Mouse (Mus musculus) MEL (cell line): ENCODE results near the gene Mdc1. TPM values are rescaled to one million over a fixed set of nuclear protein-coding genes. Genes with fewer than 3 reads are reported as not detected.

Experiments
- DNase-seq: peaks from one replicate; pipeline ENCODE4 v3.0.0; 2011; ENCODE audit warnings: low read depth, low spot score
- H3K27ac ChIP-seq: 2 replicates; pipeline ENCODE4 v1.5.1; 2012; ENCODE audit warnings: low read depth, mild to moderate bottlenecking, control low read depth, low read length, moderate library complexity; ENCODE audit not compliant: control insufficient read depth
- H3K27me3 ChIP-seq, 2 experiments: fragments of 150-350 bp in 1 of 2; sonication (generic) in 1 of 2; 2 replicates each; pipeline ENCODE4 v1.6.1; 2012; ENCODE audit warnings: low read length in 2 of 2, mild to moderate bottlenecking in 2 of 2, improper control_type of control experiment in 1 of 2, moderate library complexity in 1 of 2; ENCODE audit not compliant: insufficient read depth in 2 of 2, control insufficient read depth in 1 of 2
- H3K36me3 ChIP-seq, 2 experiments: 2 replicates each; pipeline ENCODE4 v1.6.1; 2012 to 2014; ENCODE audit warnings: low read length in 2 of 2, improper control_type of control experiment in 1 of 2, inconsistent platforms in 1 of 2, mild to moderate bottlenecking in 1 of 2; ENCODE audit not compliant: insufficient read depth in 2 of 2, control insufficient read depth in 1 of 2
- H3K4me1 ChIP-seq, 2 experiments: fragments of 150-350 bp in 1 of 2; sonication (generic) in 1 of 2; 2 replicates each; pipeline ENCODE4 v1.6.1; 2012; ENCODE audit warnings: low read length in 2 of 2, improper control_type of control experiment in 1 of 2, mild to moderate bottlenecking in 1 of 2; ENCODE audit not compliant: insufficient read depth in 2 of 2, control insufficient read depth in 1 of 2
- H3K4me3 ChIP-seq, 2 experiments: fragments of 150-350 bp in 1 of 2; sonication (generic) in 1 of 2; 2 replicates each; pipeline ENCODE4 v1.5.1; 2012; ENCODE audit warnings: low read depth in 2 of 2, low read length in 2 of 2, mild to moderate bottlenecking in 2 of 2, moderate library complexity in 2 of 2, control low read depth in 1 of 2, improper control_type of control experiment in 1 of 2; ENCODE audit not compliant: control insufficient read depth in 1 of 2, insufficient read depth in 1 of 2
- H3K79me2 ChIP-seq: 2 replicates; pipeline ENCODE4 v1.6.1; 2012; ENCODE audit warnings: mild to moderate bottlenecking, low read length, moderate library complexity; ENCODE audit not compliant: control insufficient read depth, poor library complexity, insufficient read depth
- H3K9ac ChIP-seq: 2 replicates; pipeline ENCODE4 v1.6.1; 2012; ENCODE audit warnings: low read depth, mild to moderate bottlenecking, control low read depth, low read length, moderate library complexity; ENCODE audit not compliant: control insufficient read depth, poor library complexity, severe bottlenecking
- H3K9me3 ChIP-seq: fragments of 150-350 bp; sonication (generic); replicated peaks from 2 replicates; pipeline ENCODE4 v1.6.1; 2012; ENCODE audit warnings: mild to moderate bottlenecking, low read length, improper control_type of control experiment, moderate library complexity; ENCODE audit not compliant: insufficient read depth
- BHLHE40 ChIP-seq: IDR thresholded peaks from 2 replicates; pipeline ENCODE4 v1.6.1; 2012; ENCODE audit warnings: low read depth, mild to moderate bottlenecking, inconsistent platforms, low read length, improper control_type of control experiment, borderline replicate concordance
- CHD2 ChIP-seq: IDR thresholded peaks from 2 replicates; pipeline ENCODE4 v1.6.1; 2011; ENCODE audit warnings: low read length, improper control_type of control experiment
- CTCF ChIP-seq, 3 experiments: IDR thresholded peaks in 2 of 3; conservative IDR thresholded peaks in 1 of 3; 2 replicates each; pipeline ENCODE4 v1.5.1; 2011 to 2012; ENCODE audit warnings: low read length in 3 of 3, low read depth in 2 of 3, mild to moderate bottlenecking in 2 of 3, improper control_type of control experiment in 1 of 3, inconsistent platforms in 1 of 3, mixed read lengths in 1 of 3, moderate library complexity in 1 of 3; ENCODE audit not compliant: control insufficient read depth in 1 of 3, insufficient read depth in 1 of 3, poor library complexity in 1 of 3, severe bottlenecking in 1 of 3
- EP300 ChIP-seq, 2 experiments: IDR thresholded peaks; 2 replicates each; pipeline ENCODE4 v1.6.1; 2011; ENCODE audit warnings: improper control_type of control experiment in 2 of 2, low read length in 2 of 2, low read depth in 1 of 2, mild to moderate bottlenecking in 1 of 2
- ETS1 ChIP-seq: IDR thresholded peaks from 2 replicates; pipeline ENCODE4 v1.6.1; 2012; ENCODE audit warnings: low read depth, mild to moderate bottlenecking, inconsistent platforms, low read length, improper control_type of control experiment, moderate library complexity
- GATA1 ChIP-seq: IDR thresholded peaks from 2 replicates; pipeline ENCODE4 v1.6.1; 2011; ENCODE audit warnings: low read depth, low read length, improper control_type of control experiment
- JUND ChIP-seq: IDR thresholded peaks from 2 replicates; pipeline ENCODE4 v1.6.1; 2011; ENCODE audit warnings: low read depth, mild to moderate bottlenecking, improper control_type of control experiment, low read length
- MAFK ChIP-seq: IDR thresholded peaks from 2 replicates; pipeline ENCODE4 v1.6.1; 2011; ENCODE audit warnings: low read depth, mild to moderate bottlenecking, low read length, improper control_type of control experiment, borderline replicate concordance
- MAX ChIP-seq: IDR thresholded peaks from 2 replicates; pipeline ENCODE4 v1.6.1; 2011; ENCODE audit warnings: low read length, improper control_type of control experiment
- MAZ ChIP-seq: IDR thresholded peaks from 2 replicates; pipeline ENCODE4 v1.6.1; 2012; ENCODE audit warnings: low read depth, mild to moderate bottlenecking, inconsistent platforms, low read length, improper control_type of control experiment
- MYC ChIP-seq: IDR thresholded peaks from 2 replicates; pipeline ENCODE4 v1.6.1; 2011; ENCODE audit warnings: low read depth, mild to moderate bottlenecking, low read length, improper control_type of control experiment, moderate library complexity
- NRF1 ChIP-seq: IDR thresholded peaks from 2 replicates; pipeline ENCODE4 v1.6.1; 2014; ENCODE audit warnings: low read depth, mild to moderate bottlenecking, inconsistent platforms, low read length, improper control_type of control experiment, moderate library complexity; ENCODE audit not compliant: poor library complexity, insufficient read depth, severe bottlenecking
- RAD21 ChIP-seq: IDR thresholded peaks from 2 replicates; pipeline ENCODE4 v1.6.1; 2011; ENCODE audit warnings: mild to moderate bottlenecking, low read depth, low read length, improper control_type of control experiment
- SIN3A ChIP-seq: IDR thresholded peaks from 2 replicates; pipeline ENCODE4 v1.6.1; 2012; ENCODE audit warnings: low read length, improper control_type of control experiment, inconsistent platforms
- SMC3 ChIP-seq: IDR thresholded peaks from 2 replicates; pipeline ENCODE4 v1.6.1; 2011; ENCODE audit warnings: low read depth, low read length, improper control_type of control experiment
- TAL1 ChIP-seq: IDR thresholded peaks from 2 replicates; pipeline ENCODE4 v1.6.1; 2012; ENCODE audit warnings: mild to moderate bottlenecking, inconsistent platforms, low read length, moderate library complexity, mixed read lengths
- TCF12 ChIP-seq: IDR thresholded peaks from 2 replicates; pipeline ENCODE4 v1.6.1; 2014; ENCODE audit warnings: low read depth, mild to moderate bottlenecking, inconsistent platforms, low read length, improper control_type of control experiment, moderate library complexity
- USF1 ChIP-seq: IDR thresholded peaks from 2 replicates; pipeline ENCODE4 v1.6.1; 2014; ENCODE audit warnings: low read depth, mild to moderate bottlenecking, inconsistent platforms, low read length, improper control_type of control experiment, moderate library complexity
- USF2 ChIP-seq, 2 experiments: IDR thresholded peaks; 2 replicates each; pipeline ENCODE4 v1.6.1; 2011 to 2012; ENCODE audit warnings: improper control_type of control experiment in 2 of 2, low read length in 2 of 2, borderline replicate concordance in 1 of 2, inconsistent platforms in 1 of 2, low read depth in 1 of 2, mild to moderate bottlenecking in 1 of 2; ENCODE audit not compliant: insufficient read depth in 1 of 2
- ZKSCAN1 ChIP-seq: IDR thresholded peaks from 2 replicates; pipeline ENCODE4 v1.6.1; 2012; ENCODE audit warnings: low read depth, mild to moderate bottlenecking, inconsistent platforms, low read length, improper control_type of control experiment, moderate library complexity
- ZMIZ1 ChIP-seq: IDR thresholded peaks from 2 replicates; pipeline ENCODE4 v1.6.1; 2012; ENCODE audit warnings: low read depth, mild to moderate bottlenecking, inconsistent platforms, low read length, improper control_type of control experiment, moderate library complexity
- polyA plus RNA-seq, 2 experiments: library from polyadenylated mRNA; stranded (reverse) in 1 of 2; unstranded in 1 of 2; fragments of >175 nt in 1 of 2; fragments of >200 nt in 1 of 2; gene quantifications; 2 replicates each; pipeline versions ENCODE4 v1.2.1 to v1.2.4; 2012; ENCODE audit warnings: low replicate concordance in 2 of 2, low read depth in 1 of 2; ENCODE audit not compliant: insufficient read length in 2 of 2, insufficient read depth in 1 of 2, missing spikeins in 1 of 2
- total RNA-seq: library from RNA; depleted of rRNA; stranded (reverse); fragments of 300-350 nt; gene quantifications from 2 replicates; pipeline ENCODE4 v1.2.3, GENCODE M21; 2012

The Mdc1 gene
- total and polyA plus RNA-seq, 3 experiments: 15.0 to 77.9 (median 46.6) TPM

DNA sequence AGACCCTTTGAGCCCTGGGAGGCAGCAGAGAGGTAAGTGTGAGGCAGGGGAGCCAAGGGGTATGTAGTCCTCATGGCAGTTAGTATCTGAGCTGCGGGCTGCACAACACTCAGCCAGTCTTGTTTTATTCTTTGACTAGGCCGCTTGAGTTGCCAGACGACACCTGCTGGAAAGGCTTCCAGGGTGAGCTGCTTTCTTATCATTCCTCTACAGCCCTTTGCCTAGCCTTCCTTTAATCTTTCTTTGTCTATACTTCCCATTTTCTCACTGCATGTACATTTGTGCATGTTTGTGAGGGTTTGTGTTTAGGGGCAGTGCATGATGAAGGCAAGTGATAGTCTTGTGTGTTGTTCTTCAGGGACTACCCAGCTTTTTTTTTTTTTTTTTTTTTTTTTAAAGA, 9.7 kb downstream of the Mdc1 start (continued):
- TF ChIP-seq NRF1: peak; percentile 3; the same call in 1 of the 2 replicates
- TF ChIP-seq JUND: no peak
- TF ChIP-seq TCF12: peak; percentile 98
- TF ChIP-seq MAX: peak; percentile 49; the same call in 1 of the 2 replicates
- no peak for TF ChIP-seq USF2 (IDR thresholded peaks at IDR 0.05; ENCODE audit: borderline replicate concordance in 1 of 2, insufficient read depth in 1 of 2, low read depth in 1 of 2, low read length in 2 of 2)
- peak; percentile 4 for TF ChIP-seq RAD21
- peak; percentile 95 for TF ChIP-seq GATA1
- TF ChIP-seq ZKSCAN1: no peak
- TF ChIP-seq MAZ: no peak
- TF ChIP-seq MYC: peak; percentile 91
- TF ChIP-seq CTCF (IDR thresholded peaks at IDR 0.05 in 2 of 3, conservative IDR thresholded peaks at IDR 0.05 in 1 of 3; ENCODE audit: control insufficient read depth in 1 of 3, insufficient read depth in 1 of 3, low read depth in 2 of 3, low read length in 3 of 3, poor library complexity in 1 of 3, severe bottlenecking in 1 of 3): peak in 1 of 3 experiments; percentile 31; a peak in 2 of 6 replicates
- peak; percentile 94 to 98 for TF ChIP-seq EP300 (IDR thresholded peaks at IDR 0.05; ENCODE audit: low read depth in 1 of 2, low read length in 2 of 2)
- peak; percentile 88 for TF ChIP-seq SIN3A
- peak; percentile 88 for TF ChIP-seq ETS1
- TF ChIP-seq SMC3: peak; percentile 30; the same call in 1 of the 2 replicates
- TF ChIP-seq MAFK: 0 out of 2 replicates have a peak, but pooled peaks have one; percentile 13
- TF ChIP-seq ZMIZ1: 0 out of 2 replicates have a peak, but pooled peaks have one; percentile 27
- TF ChIP-seq CHD2: peak; percentile 12; the same call in 1 of the 2 replicates
- TF ChIP-seq USF1: no peak

DNA sequence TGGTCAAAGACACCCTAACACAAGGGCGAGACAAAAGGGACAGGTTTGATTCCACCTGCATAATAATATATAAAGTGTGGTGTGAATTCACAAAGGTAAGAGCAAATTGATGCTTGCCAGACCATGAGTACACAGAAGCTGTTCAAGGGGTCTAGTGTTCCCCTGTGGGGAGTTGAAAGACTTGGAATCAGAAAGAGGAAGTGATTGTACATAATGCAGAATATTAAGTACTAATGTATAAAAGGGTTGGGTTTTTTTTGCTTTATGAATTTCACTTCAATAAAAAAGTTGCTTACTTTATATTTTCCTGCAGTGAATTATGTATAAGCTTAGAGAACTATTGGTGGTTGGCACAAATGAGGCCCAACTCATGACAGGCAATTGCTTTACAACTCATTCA, 18.1 kb downstream of the Mdc1 start:
- H3K9ac ChIP-seq: no peak overlapping the region
- TF ChIP-seq TAL1: no peak
- no peak for TF ChIP-seq BHLHE40
- no peak overlapping the region for H3K27ac ChIP-seq
- H3K4me1 ChIP-seq: peaks cover 3 to 20% of the 10 kb centered on the region in 2 experiments; a peak in 3 of 4 replicates
- peaks cover 3 to 14% of the 10 kb centered on the region in 2 experiments; a peak in 3 of 4 replicates for H3K36me3 ChIP-seq
- no peaks in the 10 kb centered on the region for H3K27me3 ChIP-seq
- DNase-seq: peak; percentile 54
- no peaks in the 10 kb centered on the region for H3K9me3 ChIP-seq
- no peak overlapping the region for H3K4me3 ChIP-seq
- no peaks in the 10 kb centered on the region; the same call in 1 of the 2 replicates for H3K79me2 ChIP-seq
